Mouse (Mus musculus) stomach, postnatal 0 days (tissue): ENCODE results near the gene Hspa4l. TPM values are rescaled to one million over a fixed set of nuclear protein-coding genes. Genes with fewer than 3 reads are reported as not detected.
A peak's percentile ranks its signal among the peaks of the same experiment; 100 is the strongest.

Experiments
- ATAC-seq: fragments of 200-750 bp; cut with Nextera tagmentation; 2 replicates; pipeline ENCODE4 v1.8.0; 2017; ENCODE audit not compliant: low FRiP score, low TSS enrichment
- DNase-seq: peaks from one replicate; pipeline ENCODE4 v3.0.0-alpha.2; 2016; ENCODE audit warnings: low spot score
- H3K27ac ChIP-seq: fragments of 300-500 bp; sonication (generic); replicated peaks from 2 replicates; pipeline ENCODE4 v1.5.1; 2014; ENCODE audit warnings: mild to moderate bottlenecking, control low read depth
- H3K27me3 ChIP-seq: fragments of 300-500 bp; sonication (generic); 2 replicates; pipeline ENCODE4 v1.6.1; 2014; ENCODE audit warnings: low read length; ENCODE audit not compliant: control insufficient read depth, insufficient read depth
- H3K36me3 ChIP-seq: fragments of 300-500 bp; sonication (generic); 2 replicates; pipeline ENCODE4 v1.6.1; 2014; ENCODE audit warnings: low read length, mixed read lengths; ENCODE audit not compliant: control insufficient read depth, insufficient read depth
- H3K4me1 ChIP-seq: fragments of 300-500 bp; sonication (generic); replicated peaks from 2 replicates; pipeline ENCODE4 v1.6.1; 2014; ENCODE audit warnings: antibody characterized with exemption; ENCODE audit not compliant: control insufficient read depth, insufficient read depth
- H3K4me2 ChIP-seq: fragments of 300-500 bp; sonication (generic); replicated peaks from 2 replicates; pipeline ENCODE4 v1.6.1; 2014; ENCODE audit warnings: low read depth, mild to moderate bottlenecking, control low read depth, moderate library complexity
- H3K4me3 ChIP-seq: fragments of 300-500 bp; sonication (generic); 2 replicates; pipeline ENCODE4 v1.5.1; 2014; ENCODE audit warnings: low read depth, low read length, control low read depth
- H3K9ac ChIP-seq: fragments of 300-500 bp; sonication (generic); 2 replicates; pipeline ENCODE4 v1.6.1; 2014; ENCODE audit warnings: mild to moderate bottlenecking, low read length, control low read depth, mixed read lengths
- H3K9me3 ChIP-seq: fragments of 300-500 bp; sonication (generic); 2 replicates; pipeline ENCODE4 v1.6.1; 2016; ENCODE audit warnings: low read length; ENCODE audit not compliant: control insufficient read depth
- CTCF ChIP-seq: IDR thresholded peaks from 2 replicates; pipeline ENCODE4 v1.5.1; 2016; ENCODE audit warnings: antibody characterized with exemption, low read depth, mild to moderate bottlenecking, moderate library complexity
- EP300 ChIP-seq: optimal IDR thresholded peaks from 2 replicates; pipeline ENCODE3; 2016; ENCODE audit warnings: antibody characterized with exemption
- WGBS: fragments of 180-500 bp; shearing (Covaris S2); extraction: QIAGEN DNeasy Blood & Tissue Kit; methylation state at CpG from one replicate; pipeline ENCODE4 v1.1.7; 2014; 5-methylcytosine and 5-hydroxymethylcytosine counted together
- polyA plus RNA-seq: library from polyadenylated mRNA; unstranded; fragments of >200 nt; fragmentation: Nextera tagmentation; extraction: Ambion mirVana; gene quantifications from 2 replicates; pipeline ENCODE4 v1.2.1, GENCODE M21; 2015

Hspa4l gene
- polyA plus RNA-seq, 1 experiment from 2014 or later: 8.9 TPM

DNA sequence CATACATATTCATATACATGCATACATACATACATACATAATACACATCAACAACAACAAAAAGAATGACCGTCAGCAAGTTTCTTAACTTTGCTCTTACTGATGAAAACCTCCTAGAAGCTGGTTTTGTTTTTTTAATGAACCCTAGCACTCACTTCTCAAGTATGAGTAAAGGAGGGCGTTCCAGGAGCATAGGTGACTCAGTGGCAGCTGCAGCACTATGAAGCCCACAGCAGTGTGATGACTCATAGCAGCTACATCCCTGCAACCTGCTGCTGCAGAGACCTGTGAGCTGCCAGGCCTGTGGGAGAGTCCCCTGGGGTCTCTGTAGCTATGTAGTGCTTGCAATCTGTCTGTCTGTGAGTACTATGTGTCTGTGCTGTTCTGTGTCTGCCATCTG, 17.0 kb downstream of the Hspa4l start:
- no peak for TF ChIP-seq CTCF
- no peak for TF ChIP-seq EP300
- Histone ChIP-seq H3K4me3 (no peak overlapping the region), H3K9ac (no peak overlapping the region), H3K27ac (no peak overlapping the region), H3K36me3 (no peaks in the 10 kb centered on the region; the same call in 1 of the 2 replicates), H3K4me2 (no peak overlapping the region), H3K27me3 (no peaks in the 10 kb centered on the region), H3K9me3 (no peaks in the 10 kb centered on the region), H3K4me1 (no peaks in the 10 kb centered on the region)
- DNase-seq (no peak), ATAC-seq (no peak)
- 68% methylated on average over 2 of the region's 2 CpGs for WGBS

DNA sequence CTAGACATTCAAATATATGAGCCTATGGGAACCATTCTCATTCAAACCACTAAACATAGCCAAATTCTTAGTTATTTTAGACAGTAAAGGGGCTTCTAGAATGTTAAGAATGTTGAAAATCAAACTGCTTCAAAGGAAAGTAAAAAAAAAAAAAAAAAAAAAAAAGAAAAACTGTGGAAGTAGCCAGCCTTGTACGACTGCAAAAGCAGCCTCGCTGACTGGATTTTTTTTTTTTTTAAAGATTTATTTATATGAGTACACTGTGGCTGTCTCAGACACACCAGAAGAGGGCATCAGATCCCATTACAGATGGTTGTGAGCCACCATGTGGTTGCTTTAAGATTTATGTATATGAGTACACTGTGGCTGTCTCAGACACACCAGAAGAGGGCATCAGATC, 49.5 kb downstream of the Hspa4l start:
- ATAC-seq (no peak), DNase-seq (no peak)
- Histone ChIP-seq H3K4me2 (no peak overlapping the region), H3K9me3 (no peaks in the 10 kb centered on the region), H3K4me1 (no peaks in the 10 kb centered on the region), H3K4me3 (no peak overlapping the region), H3K9ac (no peak overlapping the region), H3K36me3 (no peaks in the 10 kb centered on the region), H3K27ac (no peak overlapping the region), H3K27me3 (no peaks in the 10 kb centered on the region)
- 76% methylated on average over 2 of the region's 2 CpGs for WGBS
- TF ChIP-seq EP300 (no peak), CTCF (no peak)

- no peak overlapping the region for H3K4me2 ChIP-seq
- no peak overlapping the region for H3K27ac ChIP-seq
- ATAC-seq: no peak
- no peak for TF ChIP-seq CTCF
- no peaks in the 10 kb centered on the region for H3K27me3 ChIP-seq
- no peak for DNase-seq
- no peak overlapping the region for H3K4me3 ChIP-seq
- 73% methylated on average over 1 of the region's 1 CpGs for WGBS
- no peaks in the 10 kb centered on the region for H3K36me3 ChIP-seq
- no peaks in the 10 kb centered on the region for H3K9me3 ChIP-seq
- H3K4me1 ChIP-seq: no peaks in the 10 kb centered on the region
- H3K9ac ChIP-seq: no peak overlapping the region
Observed at GRCm38 (mm10) chr3:40798054-40798453, 53.8 kb downstream of the Hspa4l start.

DNA sequence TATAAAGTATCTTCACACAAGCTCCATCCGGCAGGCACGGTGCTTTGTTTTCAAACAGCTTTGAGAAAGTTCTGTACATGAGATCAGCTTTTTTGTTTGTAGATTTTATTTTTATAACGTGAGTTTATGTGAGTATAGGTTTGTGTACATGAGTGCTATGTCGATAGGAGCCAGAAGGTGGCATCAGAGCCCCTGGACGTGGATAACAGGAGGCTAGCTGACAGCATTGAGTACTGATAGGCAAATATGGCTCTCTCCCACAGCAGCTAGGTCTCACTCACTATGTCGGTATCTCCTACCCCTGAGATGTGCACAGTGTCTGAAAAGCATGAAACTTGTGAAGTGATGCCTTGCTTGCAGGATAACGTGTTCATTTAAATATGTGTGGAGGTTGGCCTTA, 54.2 kb downstream of the Hspa4l start:
- no peaks in the 10 kb centered on the region for H3K9me3 ChIP-seq
- no peak overlapping the region for H3K27ac ChIP-seq
- ATAC-seq (0 out of 2 replicates have a peak, but pooled peaks have one; percentile 46), DNase-seq (peak; percentile 72)
- H3K27me3 ChIP-seq: no peaks in the 10 kb centered on the region
- H3K9ac ChIP-seq: no peak overlapping the region
- H3K4me1 ChIP-seq: no peaks in the 10 kb centered on the region
- no peak overlapping the region for H3K4me2 ChIP-seq
- H3K36me3 ChIP-seq: no peaks in the 10 kb centered on the region
- H3K4me3 ChIP-seq: no peak overlapping the region
- TF ChIP-seq EP300: no peak
- TF ChIP-seq CTCF: peak; percentile 75
- 45% methylated on average over 7 of the region's 7 CpGs for WGBS

- no peaks in the 10 kb centered on the region for H3K27me3 ChIP-seq
- H3K9me3 ChIP-seq: no peaks in the 10 kb centered on the region
- ATAC-seq (peak; percentile 98), DNase-seq (peak; percentile 96)
- H3K4me3 ChIP-seq: peak within 1 kb of the TSS; percentile 81
- H3K27ac ChIP-seq: peak within 1 kb of the TSS; percentile 74
- H3K4me1 ChIP-seq: no peaks in the 10 kb centered on the region
- TF ChIP-seq EP300 (no peak), CTCF (no peak)
- H3K9ac ChIP-seq: peak within 1 kb of the TSS; percentile 83
- WGBS: 2% methylated on average over 66 of the region's 66 CpGs
- peak within 1 kb of the TSS; percentile 97 for H3K4me2 ChIP-seq
- no peaks in the 10 kb centered on the region for H3K36me3 ChIP-seq
Observed at GRCm38 (mm10) chr3:40799530-40800372, 55.5 kb downstream of the Hspa4l start, which contains the start of gene Plk4. Plk4 (plus strand) TSS chr3:40800019.

DNA sequence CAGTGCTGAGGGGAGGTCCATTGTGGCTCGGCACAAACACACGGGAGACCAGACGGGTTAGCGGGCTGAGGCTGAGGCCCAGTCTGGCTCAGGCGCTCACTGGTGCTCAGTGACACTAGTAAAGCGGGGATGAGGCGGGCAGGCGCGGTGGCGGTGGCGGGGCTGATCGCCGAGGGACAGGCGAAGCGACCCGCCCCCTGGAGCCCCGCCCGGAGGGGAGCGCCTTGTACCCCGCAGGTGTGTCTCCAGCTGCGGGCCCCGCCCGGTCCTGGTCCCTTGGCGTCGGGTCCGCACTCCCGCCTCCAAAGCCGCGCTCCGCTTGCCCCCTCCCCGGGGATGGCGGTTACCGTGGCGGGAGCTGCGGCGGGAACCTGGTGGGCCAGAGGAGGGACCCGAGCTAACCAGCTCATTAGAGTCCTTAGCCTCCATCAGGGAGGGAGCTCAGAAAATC, 56.1 kb downstream of the Hspa4l start:
- Histone ChIP-seq H3K4me3 (peak overlapping the region; percentile 81), H3K4me2 (peak overlapping the region; percentile 97), H3K9ac (peak overlapping the region; percentile 83), H3K9me3 (no peaks in the 10 kb centered on the region), H3K4me1 (no peaks in the 10 kb centered on the region), H3K27ac (peak overlapping the region; percentile 74), H3K27me3 (no peaks in the 10 kb centered on the region), H3K36me3 (0 out of 2 replicates have a peak, but pooled peaks cover 3% of the 10 kb centered on the region)
- TF ChIP-seq CTCF (no peak), EP300 (no peak)
- DNase-seq: peak; percentile 63
- under 1% methylated on average over 28 of the region's 37 CpGs for WGBS
- peak; percentile 68 for ATAC-seq
